Mouse (Mus musculus) erythroblast, embryonic 14.5 days (primary cell): ENCODE results near the gene Gm11060.

Source experiments
- GATA1 ChIP-seq: IDR thresholded peaks from 2 replicates; pipeline ENCODE4 v1.6.1; 2012; ENCODE audit warnings: low read length, inconsistent platforms, mixed read lengths
- TAL1 ChIP-seq: IDR thresholded peaks from 3 replicates; pipeline ENCODE4 v1.6.1; 2012; ENCODE audit warnings: low read length, inconsistent platforms, mixed read lengths

- TF ChIP-seq GATA1 (no peak), TAL1 (no peak)
Observed at GRCm38 (mm10) chr2:105058577-105059116, 33.2 kb upstream of the Gm11060 start.
